Mouse (Mus musculus) embryonic fibroblast, embryonic 13.5 days (primary cell): ENCODE measurements around the gene Slc7a1.

Source experiments
- CTCF ChIP-seq: IDR thresholded peaks from 2 replicates; pipeline ENCODE4 v1.5.1; 2011; ENCODE audit warnings: mild to moderate bottlenecking, control low read depth, low read length, moderate library complexity, borderline replicate concordance; ENCODE audit not compliant: insufficient read depth
- POLR2A ChIP-seq: IDR thresholded peaks from 2 replicates; pipeline ENCODE4 v1.6.1; 2011; ENCODE audit warnings: low read depth, mild to moderate bottlenecking, control low read depth, low read length, moderate library complexity

- no peak for TF ChIP-seq CTCF
- TF ChIP-seq POLR2A: no peak
These were observed 31.9 kb downstream of the Slc7a1 start for GRCm38 (mm10) chr5:148367816-148368215.
